Mouse (Mus musculus): Measurements from ENCODE around the gene Sgms1.

Gene Sgms1

DNA sequence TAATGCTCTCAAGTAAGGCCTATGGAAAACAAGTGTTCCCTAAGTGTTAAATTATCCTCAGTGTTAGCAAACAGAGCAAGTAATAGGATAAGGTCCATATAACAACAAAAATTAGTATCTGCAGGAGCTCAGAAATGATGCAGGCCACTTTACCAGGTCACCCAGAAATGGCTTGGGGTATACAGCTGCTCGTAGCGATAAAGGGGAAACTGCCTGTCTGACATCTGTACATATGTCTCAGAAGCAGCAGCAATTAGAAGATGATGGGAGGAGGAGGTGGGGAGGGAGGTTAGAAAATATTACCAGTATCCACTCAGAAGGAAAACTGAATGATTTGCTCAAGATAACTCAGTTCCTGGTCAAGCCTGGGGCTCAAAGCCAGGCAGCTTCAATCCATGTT lies 162.3 kb downstream of the Sgms1 start:
- no peak for TF ChIP-seq GATA4 (IDR thresholded peaks at IDR 0.05; ENCODE audit: insufficient replicate concordance, low read length)

DNA sequence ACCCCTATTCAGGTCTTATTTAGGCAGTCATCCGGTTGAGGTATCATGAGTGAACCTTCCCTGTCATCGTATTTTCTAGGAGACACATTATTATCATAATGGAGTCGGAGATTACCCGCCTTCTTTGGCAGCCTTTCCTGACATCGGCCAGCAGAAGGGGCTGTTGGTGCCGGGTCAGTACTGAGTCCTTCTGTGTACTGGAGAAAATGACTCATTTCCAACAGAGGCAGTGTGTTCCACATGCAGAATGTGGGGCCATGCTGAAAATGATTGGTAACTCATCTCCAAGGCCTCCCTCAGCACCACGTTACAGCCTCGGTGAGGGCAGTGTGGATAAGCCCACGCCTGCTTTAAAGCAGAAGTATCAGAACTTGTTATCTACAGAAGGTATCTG lies 164.4 kb downstream of the Sgms1 start:
- no peak for TF ChIP-seq GATA4 (IDR thresholded peaks at IDR 0.05; ENCODE audit: insufficient replicate concordance, low read length)

DNA sequence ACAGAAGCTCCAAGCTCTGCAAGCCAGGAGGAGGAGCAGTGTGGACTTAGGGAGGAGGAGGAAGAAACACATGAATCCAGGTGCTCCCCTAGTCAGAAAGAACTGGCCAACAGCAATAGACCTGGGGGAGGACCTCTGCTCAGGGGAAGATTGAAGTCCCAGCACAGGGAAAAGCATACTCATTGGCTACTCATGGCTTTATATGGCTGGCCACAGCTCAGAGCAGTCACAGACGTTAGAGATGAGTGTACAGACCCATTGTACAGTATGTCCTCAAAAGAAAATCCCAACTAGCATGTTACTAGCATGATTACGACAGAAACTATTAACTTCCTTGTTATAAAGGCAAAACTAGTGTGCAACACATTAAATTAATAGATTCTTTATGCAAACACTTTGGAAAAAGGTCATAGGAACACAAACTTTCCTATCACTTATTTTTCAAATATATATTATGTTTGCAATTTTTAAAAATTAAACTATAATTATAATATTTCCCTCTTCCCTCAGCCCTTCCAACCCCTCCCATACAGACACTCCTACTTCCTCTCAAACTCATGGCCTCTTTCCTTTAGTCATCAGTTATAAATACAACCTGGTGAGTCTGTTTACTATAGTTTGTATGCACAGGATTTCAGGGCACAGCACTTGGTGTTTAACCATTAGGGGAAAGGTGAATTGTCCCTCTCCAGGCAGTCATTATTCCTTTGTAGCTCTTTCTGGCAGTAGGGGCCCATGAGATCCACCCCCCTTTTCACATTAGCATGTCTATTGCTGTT lies 165.0 kb downstream of the Sgms1 start:
- no peak for TF ChIP-seq GATA4 (IDR thresholded peaks at IDR 0.05; ENCODE audit: insufficient replicate concordance, low read length)

DNA sequence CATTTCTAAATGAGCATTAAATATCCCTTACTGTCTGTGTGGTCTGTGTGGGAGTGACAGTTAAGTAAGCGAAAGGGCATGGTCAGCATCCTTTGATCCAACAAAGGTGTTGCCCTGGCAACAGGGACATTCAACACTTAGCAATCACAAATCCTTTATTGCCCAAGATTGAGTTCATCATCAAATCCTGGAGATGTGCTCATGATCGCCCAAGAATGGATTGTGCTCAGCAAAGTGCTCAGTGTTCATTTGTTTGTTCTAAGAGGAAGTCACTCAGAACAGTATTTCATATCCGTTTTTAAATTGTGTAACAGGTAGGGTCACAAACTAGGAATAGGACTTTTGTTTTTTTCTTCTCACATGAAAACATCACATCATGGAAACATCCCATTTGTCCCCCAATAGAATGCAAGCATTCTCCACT lies 165.8 kb downstream of the Sgms1 start:
- no peak for TF ChIP-seq GATA4 (IDR thresholded peaks at IDR 0.05; ENCODE audit: insufficient replicate concordance, low read length)

DNA sequence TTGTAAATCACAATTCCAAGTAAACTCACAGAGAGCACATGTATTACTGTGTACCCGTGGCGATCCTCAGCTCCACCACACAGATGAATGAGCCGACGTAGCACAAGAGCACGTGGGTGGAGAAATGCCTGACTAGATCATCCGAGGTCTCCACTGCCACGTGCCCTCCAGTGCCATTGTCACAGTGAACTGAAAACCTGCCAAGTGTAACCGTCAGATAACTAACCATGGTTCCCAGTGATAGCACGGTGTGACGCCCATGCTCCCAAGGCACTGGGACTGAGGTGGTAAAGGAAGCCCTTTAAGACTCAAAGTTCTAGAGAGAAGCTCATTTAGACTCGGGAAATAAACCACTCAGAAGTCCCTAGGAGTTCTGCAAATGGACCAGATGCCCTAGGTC lies 167.4 kb downstream of the Sgms1 start:
- TF ChIP-seq GATA4 (IDR thresholded peaks at IDR 0.05; ENCODE audit: insufficient replicate concordance, low read length): no peak

DNA sequence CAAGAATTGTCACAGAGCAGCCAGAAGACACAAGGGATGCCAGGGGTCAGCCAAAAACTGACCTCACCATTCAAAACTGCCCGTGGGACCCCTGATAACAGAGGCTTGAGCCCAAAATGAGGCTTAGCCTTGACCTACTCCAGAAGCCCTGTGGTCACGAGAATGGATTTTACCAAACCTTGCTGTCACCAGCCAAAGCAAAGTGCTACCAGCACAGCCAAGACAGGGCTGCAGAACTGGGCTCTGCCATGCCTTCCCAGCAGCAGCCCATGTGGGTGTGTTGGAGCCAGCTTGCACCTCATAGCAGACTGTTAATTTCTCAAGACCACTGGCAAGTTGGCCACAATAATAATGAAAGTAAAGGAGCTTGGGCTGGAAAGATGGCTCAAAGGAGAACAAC lies 168.5 kb downstream of the Sgms1 start:
- no peak for TF ChIP-seq GATA4 (IDR thresholded peaks at IDR 0.05; ENCODE audit: insufficient replicate concordance, low read length)

DNA sequence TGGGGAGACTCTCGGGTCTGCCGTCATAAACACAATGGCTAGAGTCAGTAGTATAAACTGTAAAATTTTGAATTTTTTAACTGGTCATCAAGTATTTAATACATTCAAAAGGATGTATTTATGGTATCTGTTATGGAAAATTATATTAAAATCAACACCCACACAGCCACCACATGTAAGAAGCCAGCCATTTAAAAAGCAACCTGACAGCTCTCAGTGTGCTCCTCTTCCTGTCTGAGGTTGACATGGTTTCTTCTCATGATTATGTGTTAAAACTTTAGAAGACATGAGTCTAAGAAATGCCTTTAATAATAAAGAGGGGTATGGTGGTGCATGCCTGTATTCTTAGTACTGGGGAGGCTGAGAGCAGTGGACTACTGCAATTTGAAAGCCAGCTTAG lies 172.8 kb downstream of the Sgms1 start:
- no peak for TF ChIP-seq GATA4 (IDR thresholded peaks at IDR 0.05; ENCODE audit: insufficient replicate concordance, low read length)

DNA sequence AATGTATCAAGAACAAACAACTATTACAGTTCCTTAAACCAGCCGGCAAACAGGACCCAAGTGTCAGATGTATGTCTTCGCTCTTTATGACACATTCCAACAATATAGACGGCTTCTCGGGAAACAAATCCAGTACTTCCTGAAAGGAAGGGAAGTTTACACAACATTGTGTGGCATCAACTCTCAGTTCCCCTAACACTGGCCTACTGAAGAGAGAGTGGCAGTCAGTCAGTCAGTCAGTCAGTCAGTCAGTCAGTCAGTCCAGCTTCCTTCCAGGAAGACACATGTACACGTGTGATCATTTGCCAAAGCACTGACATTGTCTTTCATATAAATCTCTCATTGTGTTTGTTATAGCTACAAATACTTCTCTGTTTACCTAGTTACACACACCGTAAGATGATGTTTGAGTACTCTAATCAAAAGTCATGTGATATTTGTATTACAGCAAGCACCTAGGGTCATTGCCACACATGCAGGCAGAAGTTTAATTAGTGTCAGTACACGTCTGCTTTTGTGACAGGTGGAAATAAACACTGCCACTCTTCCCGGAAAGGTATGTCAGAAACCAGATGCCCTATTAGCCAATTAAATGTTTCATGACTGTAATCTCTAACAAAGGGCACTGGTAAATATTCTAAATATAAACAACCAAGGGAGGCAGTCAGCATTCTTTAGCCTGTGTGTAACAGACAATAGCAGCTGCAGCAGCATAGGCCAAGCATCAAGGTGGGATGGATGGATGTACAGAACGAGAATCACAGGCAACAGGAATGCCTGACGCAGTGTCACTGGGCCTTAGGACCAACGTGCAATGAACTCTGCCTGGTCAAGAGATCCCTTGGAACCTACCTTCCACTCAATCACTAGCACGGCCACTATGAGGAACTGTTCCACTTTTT lies 174.4 kb downstream of the Sgms1 start:
- no peak for TF ChIP-seq GATA4 (IDR thresholded peaks at IDR 0.05; ENCODE audit: insufficient replicate concordance, low read length)

DNA sequence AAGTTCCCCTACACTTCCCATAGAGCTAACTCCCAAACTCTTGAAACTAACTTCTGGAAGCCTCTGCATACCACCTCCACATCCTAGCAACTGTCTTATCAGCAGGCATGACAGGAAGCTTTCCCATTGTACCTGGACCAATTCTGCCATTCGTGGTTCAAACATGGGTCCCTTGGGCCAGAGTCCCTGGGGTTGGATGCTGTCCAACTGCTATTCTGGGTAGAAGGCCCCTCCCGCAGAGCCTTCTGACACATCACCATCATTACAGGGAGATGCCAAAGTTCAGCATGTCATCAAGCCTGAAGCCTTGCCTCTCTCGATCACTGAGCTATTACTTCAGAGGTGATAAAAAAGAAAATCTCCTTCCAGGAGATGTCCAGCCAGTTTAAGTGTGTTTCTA lies 175.9 kb downstream of the Sgms1 start:
- TF ChIP-seq GATA4 (IDR thresholded peaks at IDR 0.05; ENCODE audit: insufficient replicate concordance, low read length): no peak

DNA sequence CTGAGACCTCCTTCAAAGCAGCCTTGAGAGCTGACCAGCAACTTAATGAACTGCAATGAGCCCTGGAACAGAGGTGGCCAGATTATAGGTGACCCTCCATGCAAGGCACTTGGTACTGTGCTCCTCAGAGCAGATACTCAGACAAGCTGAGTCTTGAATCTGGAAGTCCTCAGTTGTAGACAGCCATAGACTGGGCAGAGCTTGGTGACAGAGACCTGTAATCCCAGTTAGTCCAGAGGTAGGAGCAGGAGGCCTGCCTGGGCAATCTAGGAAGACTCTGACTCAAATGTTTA lies 178.3 kb downstream of the Sgms1 start:
- TF ChIP-seq GATA4 (IDR thresholded peaks at IDR 0.05; ENCODE audit: insufficient replicate concordance, low read length): no peak

DNA sequence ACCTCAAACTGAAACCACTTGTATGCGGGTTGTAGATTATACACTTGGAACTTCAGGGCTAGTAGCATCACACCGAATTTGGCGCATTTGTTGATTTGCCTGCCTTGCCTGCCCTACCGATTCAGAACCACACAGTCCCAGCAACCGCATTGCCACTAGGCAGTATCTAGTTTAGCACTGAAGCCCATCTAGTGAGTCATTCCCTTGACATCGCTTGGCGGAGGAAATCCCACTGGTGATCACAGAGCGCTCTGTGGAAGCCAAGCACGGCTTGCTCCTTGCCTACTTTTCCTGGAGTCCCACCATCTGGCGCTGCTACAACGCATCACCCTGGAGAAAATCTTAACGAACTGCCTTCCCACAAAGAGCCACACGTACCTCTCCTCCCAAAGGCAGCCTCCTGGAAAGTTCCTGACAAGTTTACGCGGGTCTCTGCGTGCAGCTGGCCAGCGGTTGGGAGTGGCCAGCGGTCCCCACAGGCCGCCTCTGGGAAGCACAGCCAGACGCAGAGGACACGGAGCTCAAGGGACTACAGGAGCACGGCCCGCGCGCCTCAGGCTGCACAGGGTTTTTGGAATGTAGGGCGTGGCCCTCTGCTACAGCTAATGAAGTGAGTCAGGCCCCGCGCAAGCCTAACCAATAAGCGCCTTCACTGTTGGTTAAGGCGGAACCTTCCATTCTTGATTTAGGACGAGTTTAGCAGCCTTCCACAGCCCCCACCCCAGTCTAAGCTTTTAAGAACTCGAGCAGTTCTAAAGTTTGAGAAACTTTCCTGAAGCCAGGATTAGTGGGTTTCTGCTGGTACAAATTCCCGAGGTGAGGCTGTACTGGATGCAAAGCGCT lies 178.8 kb downstream of the Sgms1 start:
- no peak; the same call in 1 of the 2 replicates for TF ChIP-seq GATA4 (IDR thresholded peaks at IDR 0.05; ENCODE audit: insufficient replicate concordance, low read length)

DNA sequence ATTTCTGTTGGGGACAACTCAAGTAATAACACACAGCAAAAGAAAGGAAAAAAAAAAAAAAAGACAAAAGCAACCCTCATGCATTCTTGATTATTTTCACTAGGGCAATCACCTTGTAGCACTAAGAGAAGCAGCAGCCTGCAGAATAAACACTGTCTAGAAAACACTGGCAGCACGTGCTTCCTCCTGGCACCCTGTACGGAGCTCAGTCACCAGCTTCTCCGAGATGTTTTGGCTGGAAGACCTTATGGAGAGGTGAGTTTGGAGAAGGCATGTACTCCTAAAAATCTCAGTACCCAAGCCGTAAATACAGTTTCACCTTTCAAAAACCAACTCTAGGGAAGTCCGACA lies 179.4 kb downstream of the Sgms1 start:
- no peak for TF ChIP-seq GATA4 (IDR thresholded peaks at IDR 0.05; ENCODE audit: insufficient replicate concordance, low read length)

DNA sequence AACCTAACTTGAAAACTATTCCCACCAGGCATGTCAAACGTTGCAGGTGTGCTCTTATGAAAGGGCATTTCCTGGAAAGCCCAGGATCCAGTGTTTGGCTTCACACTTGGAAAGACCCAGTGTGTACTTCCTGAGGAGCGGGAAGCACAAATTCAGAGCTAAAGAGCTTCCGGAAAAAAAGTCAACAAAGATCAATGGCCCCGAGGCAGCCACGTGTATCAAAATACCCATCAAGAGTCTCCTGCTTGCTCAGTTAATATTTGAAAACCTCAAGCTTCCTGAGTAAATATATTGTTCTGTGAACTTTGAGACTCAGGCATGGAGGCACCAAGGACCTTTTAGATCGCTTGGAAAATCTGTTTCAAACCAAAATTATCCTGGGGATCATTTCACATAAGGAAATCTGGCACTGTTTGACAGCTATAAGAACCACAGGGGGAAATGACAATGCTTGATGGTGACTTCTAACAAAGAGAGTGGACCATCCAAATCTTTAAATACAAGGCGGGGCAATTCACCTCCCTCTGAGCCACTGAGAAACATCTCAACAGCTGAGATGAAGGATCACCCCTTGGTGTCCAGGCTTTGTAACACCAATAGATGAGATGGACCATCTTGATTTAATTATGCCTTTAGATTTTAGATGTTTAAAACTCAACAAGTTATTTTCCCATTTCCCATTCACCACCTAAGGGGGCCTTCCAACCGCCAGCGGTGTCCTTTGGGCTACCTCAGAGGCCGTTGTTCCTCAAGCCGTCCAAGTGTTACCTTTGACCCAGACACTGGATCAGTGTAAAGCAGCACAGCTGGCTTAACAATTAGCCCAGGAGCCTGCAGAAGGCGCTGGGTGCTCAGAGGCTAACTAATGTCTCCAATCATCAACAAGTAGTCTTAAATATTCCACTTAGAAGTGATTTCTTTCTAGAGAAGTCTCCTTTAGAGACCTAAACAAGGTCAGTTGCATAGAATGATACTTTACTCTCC lies 187.1 kb downstream of the Sgms1 start:
- TF ChIP-seq GATA4 (IDR thresholded peaks at IDR 0.05; ENCODE audit: insufficient replicate concordance, low read length): no peak

DNA sequence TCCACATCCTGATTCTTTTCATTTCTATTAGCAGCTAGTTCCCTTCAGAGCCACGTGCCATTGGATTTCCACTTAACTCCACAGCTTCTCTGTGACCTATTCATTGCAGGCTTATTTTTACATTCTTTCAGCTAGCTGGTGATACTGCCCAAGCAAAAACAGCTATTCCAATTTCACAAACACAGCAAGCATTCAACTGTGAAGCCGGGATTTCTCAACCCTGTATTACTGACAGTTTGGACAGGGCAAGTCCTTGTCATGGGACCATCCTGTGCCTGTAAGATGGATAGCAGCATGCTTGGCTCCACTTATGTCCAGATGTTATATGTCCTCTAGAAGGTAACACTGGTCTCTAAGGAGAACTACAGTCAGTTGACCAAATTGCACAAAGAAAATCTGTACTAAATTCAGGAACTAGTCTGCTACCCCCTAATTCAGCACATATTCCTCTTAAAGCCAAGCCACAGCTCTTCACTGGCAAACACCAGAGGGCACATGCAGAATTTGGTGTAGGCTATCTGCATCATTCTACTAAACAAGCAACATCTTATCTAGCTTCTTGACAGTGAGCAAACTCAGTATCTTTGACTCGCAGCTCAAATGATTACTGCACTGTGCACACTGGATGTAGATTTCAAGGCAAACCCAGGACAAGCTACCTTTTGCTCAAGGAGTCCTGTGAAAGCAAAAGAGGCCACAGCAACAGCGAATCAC lies 189.5 kb downstream of the Sgms1 start:
- no peak for TF ChIP-seq GATA4 (IDR thresholded peaks at IDR 0.05; ENCODE audit: insufficient replicate concordance, low read length)
